Mouse (Mus musculus) hindbrain, postnatal 0 days (tissue): Measurements from ENCODE around the gene Kcnd2. TPM values are rescaled to one million over a fixed set of nuclear protein-coding genes. Genes with fewer than 3 reads are reported as not detected.

Source experiments
- ATAC-seq: fragments of 200-750 bp; cut with Nextera tagmentation; 2 replicates; pipeline ENCODE4 v1.8.0; 2017; ENCODE audit warnings: mild to moderate bottlenecking, moderate TSS enrichment, moderate library complexity
- DNase-seq: peaks from one replicate; pipeline ENCODE4 v3.0.0-alpha.2; 2015; ENCODE audit warnings: low spot score
- H3K27ac ChIP-seq: fragments of 300-500 bp; sonication (generic); 2 replicates; pipeline ENCODE4 v1.5.1; 2014; ENCODE audit warnings: mild to moderate bottlenecking
- H3K27me3 ChIP-seq: fragments of 300-500 bp; sonication (generic); 2 replicates; pipeline ENCODE4 v1.6.1; 2014; ENCODE audit warnings: low read length, mixed read lengths; ENCODE audit not compliant: insufficient read depth
- H3K36me3 ChIP-seq: fragments of 300-500 bp; sonication (generic); 2 replicates; pipeline ENCODE4 v1.6.1; 2014; ENCODE audit warnings: low read length, mixed read lengths; ENCODE audit not compliant: insufficient read depth
- H3K4me1 ChIP-seq: fragments of 300-500 bp; sonication (generic); 2 replicates; pipeline ENCODE4 v1.6.1; 2014; ENCODE audit warnings: antibody characterized with exemption, low read length, mixed read lengths; ENCODE audit not compliant: insufficient read depth
- H3K4me2 ChIP-seq: fragments of 300-500 bp; sonication (generic); 2 replicates; pipeline ENCODE4 v1.6.1; 2014; ENCODE audit warnings: low read depth, mild to moderate bottlenecking, low read length, moderate library complexity, mixed read lengths
- H3K4me3 ChIP-seq: fragments of 300-500 bp; sonication (generic); 2 replicates; pipeline ENCODE4 v1.5.1; 2014; ENCODE audit warnings: low read length
- H3K9ac ChIP-seq: fragments of 300-500 bp; sonication (generic); replicated peaks from 2 replicates; pipeline ENCODE4 v1.6.1; 2014; ENCODE audit warnings: mild to moderate bottlenecking, low read length, moderate library complexity, mixed read lengths
- H3K9me3 ChIP-seq: fragments of 300-500 bp; sonication (generic); 2 replicates; pipeline ENCODE4 v1.6.1; 2016; ENCODE audit warnings: low read length, mixed read lengths
- CTCF ChIP-seq: IDR thresholded peaks from 2 replicates; pipeline ENCODE4 v1.5.1; 2016; ENCODE audit warnings: antibody characterized with exemption, control low read depth, low read depth
- WGBS: fragments of 180-500 bp; shearing (Covaris S2); extraction: QIAGEN DNeasy Blood & Tissue Kit; methylation state at CpG from one replicate; pipeline ENCODE4 v1.1.7; 2014; 5-methylcytosine and 5-hydroxymethylcytosine counted together
- polyA plus RNA-seq: library from polyadenylated mRNA; unstranded; fragments of >200 nt; fragmentation: Nextera tagmentation; extraction: Ambion mirVana; gene quantifications from 2 replicates; pipeline ENCODE4 v1.2.1, GENCODE M21; 2015
- total RNA-seq: library from RNA; depleted of rRNA; stranded (reverse); fragments of >200 nt; gene quantifications from 2 replicates; pipeline ENCODE4 v1.2.3, GENCODE M21; 2014

Gene Kcnd2
- total and polyA plus RNA-seq, 2 experiments from 2014 or later = 41.9 to 87.7 TPM

- Histone ChIP-seq H3K4me1 (no peaks in the 10 kb centered on the region), H3K4me2 (no peak overlapping the region), H3K36me3 (no peaks in the 10 kb centered on the region), H3K4me3 (no peak overlapping the region), H3K9me3 (no peaks in the 10 kb centered on the region), H3K27me3 (no peaks in the 10 kb centered on the region), H3K9ac (no peak overlapping the region), H3K27ac (no peak overlapping the region)
- 93% methylated on average over 3 of the region's 3 CpGs for WGBS
- DNase-seq (no peak), ATAC-seq (no peak)
- no peak for TF ChIP-seq CTCF
Observed at GRCm38 (mm10) chr6:21413656-21414055, 198.4 kb downstream of the Kcnd2 start.

- TF ChIP-seq CTCF = no peak
- DNase-seq = no peak
- 71% methylated on average over 6 of the region's 6 CpGs for WGBS
- no peak overlapping the region for H3K27ac ChIP-seq
- H3K4me3 ChIP-seq = no peak overlapping the region
- H3K4me2 ChIP-seq = no peak overlapping the region
- H3K4me1 ChIP-seq = no peaks in the 10 kb centered on the region
- H3K36me3 ChIP-seq = no peaks in the 10 kb centered on the region
- ATAC-seq = no peak
- H3K27me3 ChIP-seq = no peaks in the 10 kb centered on the region
- no peaks in the 10 kb centered on the region for H3K9me3 ChIP-seq
- H3K9ac ChIP-seq = no peak overlapping the region
Observed at GRCm38 (mm10) chr6:21418246-21418645, 202.9 kb downstream of the Kcnd2 start.

- H3K27ac ChIP-seq = no peak overlapping the region
- H3K9ac ChIP-seq = no peak overlapping the region
- DNase-seq = peak; percentile 8
- no peak overlapping the region for H3K4me3 ChIP-seq
- no peak for TF ChIP-seq CTCF
- H3K4me2 ChIP-seq = no peak overlapping the region
- H3K36me3 ChIP-seq = no peaks in the 10 kb centered on the region
- no peaks in the 10 kb centered on the region for H3K9me3 ChIP-seq
- no peaks in the 10 kb centered on the region for H3K4me1 ChIP-seq
- H3K27me3 ChIP-seq = no peaks in the 10 kb centered on the region
- WGBS = 69% methylated on average over 4 of the region's 4 CpGs
- no peak for ATAC-seq
Observed at GRCm38 (mm10) chr6:21424202-21424785, 209.0 kb downstream of the Kcnd2 start.

- WGBS = 92% methylated on average over 1 of the region's 1 CpGs
Observed at GRCm38 (mm10) chr6:21431120-21431519, 215.8 kb downstream of the Kcnd2 start.

GRCm38 (mm10) chr6:21464719-21465118 lies 249.4 kb downstream of the Kcnd2 start:
- Histone ChIP-seq H3K36me3 (no peaks in the 10 kb centered on the region), H3K4me2 (no peak overlapping the region), H3K4me3 (no peak overlapping the region), H3K9me3 (no peaks in the 10 kb centered on the region), H3K27me3 (no peaks in the 10 kb centered on the region), H3K9ac (no peak overlapping the region), H3K4me1 (no peaks in the 10 kb centered on the region), H3K27ac (no peak overlapping the region)
- no peak for DNase-seq
- ATAC-seq = no peak
- no peak for TF ChIP-seq CTCF

More at GRCm38 (mm10) chr6:21431120-21431519, 215.8 kb downstream of the Kcnd2 start:
- Histone ChIP-seq H3K4me1 (no peaks in the 10 kb centered on the region), H3K9ac (no peak overlapping the region), H3K27ac (no peak overlapping the region), H3K4me2 (no peak overlapping the region), H3K9me3 (no peaks in the 10 kb centered on the region), H3K4me3 (no peak overlapping the region), H3K27me3 (no peaks in the 10 kb centered on the region), H3K36me3 (no peaks in the 10 kb centered on the region)
- TF ChIP-seq CTCF = no peak
- ATAC-seq (no peak), DNase-seq (no peak)

- no peaks in the 10 kb centered on the region for H3K27me3 ChIP-seq
- H3K36me3 ChIP-seq = no peaks in the 10 kb centered on the region
- no peak overlapping the region for H3K9ac ChIP-seq
- no peak for TF ChIP-seq CTCF
- 34% methylated on average over 1 of the region's 1 CpGs for WGBS
- no peak overlapping the region for H3K4me3 ChIP-seq
- no peak overlapping the region for H3K4me2 ChIP-seq
- peak; percentile 49 for DNase-seq
- H3K27ac ChIP-seq = no peak overlapping the region
- no peaks in the 10 kb centered on the region for H3K9me3 ChIP-seq
- ATAC-seq = 0 out of 2 replicates have a peak, but pooled peaks have one; percentile 35
- H3K4me1 ChIP-seq = no peaks in the 10 kb centered on the region
Observed at GRCm38 (mm10) chr6:21471891-21472544, 256.7 kb downstream of the Kcnd2 start.

GRCm38 (mm10) chr6:21482714-21483113 lies 267.4 kb downstream of the Kcnd2 start:
- TF ChIP-seq CTCF = no peak
- Histone ChIP-seq H3K36me3 (no peaks in the 10 kb centered on the region), H3K4me1 (no peaks in the 10 kb centered on the region), H3K4me3 (no peak overlapping the region), H3K4me2 (no peak overlapping the region), H3K27ac (no peak overlapping the region), H3K9ac (no peak overlapping the region), H3K27me3 (no peaks in the 10 kb centered on the region), H3K9me3 (no peaks in the 10 kb centered on the region)
- ATAC-seq (no peak), DNase-seq (no peak)
- 81% methylated on average over 2 of the region's 2 CpGs for WGBS
